Mouse (Mus musculus): ENCODE measurements around the gene Cltrn. TPM values are rescaled to one million over a fixed set of nuclear protein-coding genes. Genes with fewer than 3 reads are reported as not detected.

Gene Cltrn
- total and polyA plus RNA-seq, 3 experiments: 0.12 to 0.13 TPM; not detected in 1

- no peaks in the 10 kb centered on the region for H3K27me3 ChIP-seq (ENCODE audit: control insufficient read depth in 1 of 2, insufficient read depth in 2 of 2, low read length in 2 of 2)
- TF ChIP-seq NELFE (IDR thresholded peaks at IDR 0.05; ENCODE audit: low read depth, low read length) (no peak), E2F4 (IDR thresholded peaks at IDR 0.05; ENCODE audit: borderline replicate concordance, low read depth, low read length) (no peak), POLR2AphosphoS5 (IDR thresholded peaks at IDR 0.05; ENCODE audit: borderline replicate concordance, low read depth, low read length) (no peak), MEF2A (IDR thresholded peaks at IDR 0.05; ENCODE audit: extremely low read depth, insufficient replicate concordance, low read depth, low read length, poor library complexity, severe bottlenecking) (no peak)
- no peak for DNase-seq (ENCODE audit: low read depth, low spot score)
Measured at GRCm38 (mm10) chrX:164152703-164153102, 64.1 kb downstream of the Cltrn start.

DNA sequence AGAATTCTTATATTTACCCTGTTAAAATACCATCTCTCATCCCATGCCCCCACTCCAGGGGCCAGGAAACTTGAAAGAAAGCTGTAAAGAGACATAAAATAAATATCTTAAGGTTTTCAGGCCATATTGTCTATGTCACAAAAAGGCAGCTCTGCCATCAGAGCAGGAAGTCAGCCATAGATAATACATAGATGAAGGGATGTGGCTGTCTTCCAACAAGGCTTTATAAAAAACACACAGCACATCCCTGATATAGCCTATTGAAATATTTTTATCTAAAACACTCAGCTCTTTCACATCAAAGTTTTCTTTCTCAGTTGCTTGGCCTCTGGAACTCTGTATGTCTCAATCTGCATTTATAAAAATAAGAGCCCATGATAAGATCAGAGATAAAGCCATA is 65.0 kb downstream of the Cltrn start:
- Histone ChIP-seq H3K9me3 (replicated peaks; ENCODE audit: insufficient read depth, low read length) (no peaks in the 10 kb centered on the region), H3K79me2 (ENCODE audit: control insufficient read depth, insufficient read depth, low read length, poor library complexity) (no peaks in the 10 kb centered on the region), H3K9ac (ENCODE audit: control insufficient read depth, low read depth, low read length, poor library complexity, severe bottlenecking) (no peak overlapping the region), H3K4me3 (ENCODE audit: control insufficient read depth in 1 of 2, insufficient read depth in 1 of 2, low read depth in 2 of 2, low read length in 2 of 2) (no peak overlapping the region), H3K36me3 (ENCODE audit: control insufficient read depth in 1 of 2, insufficient read depth in 2 of 2, low read length in 2 of 2) (peaks cover 0 to 14% of the 10 kb centered on the region in 2 experiments; a peak in 2 of 4 replicates), H3K27ac (ENCODE audit: control insufficient read depth, low read depth, low read length) (no peak overlapping the region), H3K4me1 (ENCODE audit: control insufficient read depth in 1 of 2, insufficient read depth in 2 of 2, low read length in 2 of 2) (peaks cover 3 to 17% of the 10 kb centered on the region in 2 experiments; a peak in 3 of 4 replicates), H3K27me3 (ENCODE audit: control insufficient read depth in 1 of 2, insufficient read depth in 2 of 2, low read length in 2 of 2) (no peaks in the 10 kb centered on the region)
- DNase-seq (ENCODE audit: low read depth, low spot score): peak; percentile 65
- TF ChIP-seq CHD2 (IDR thresholded peaks at IDR 0.05; ENCODE audit: low read length) (no peak), USF2 (IDR thresholded peaks at IDR 0.05; ENCODE audit: borderline replicate concordance in 1 of 2, insufficient read depth in 1 of 2, low read depth in 1 of 2, low read length in 2 of 2) (no peak), BHLHE40 (IDR thresholded peaks at IDR 0.05; ENCODE audit: borderline replicate concordance, low read depth, low read length) (no peak), CHD1 (IDR thresholded peaks at IDR 0.05; ENCODE audit: low read depth, low read length) (no peak), SIN3A (IDR thresholded peaks at IDR 0.05; ENCODE audit: low read length) (peak; percentile 39; the same call in 1 of the 2 replicates), TAL1 (IDR thresholded peaks at IDR 0.05; ENCODE audit: low read length) (no peak), MAFK (IDR thresholded peaks at IDR 0.05; ENCODE audit: borderline replicate concordance, low read depth, low read length) (no peak), POLR2AphosphoS5 (IDR thresholded peaks at IDR 0.05; ENCODE audit: borderline replicate concordance, low read depth, low read length) (no peak), EP300 (IDR thresholded peaks at IDR 0.05; ENCODE audit: low read depth in 1 of 2, low read length in 2 of 2) (peak; percentile 75 to 87), RCOR1 (IDR thresholded peaks at IDR 0.05; ENCODE audit: low read depth, low read length) (peak; percentile 81), TBP (IDR thresholded peaks at IDR 0.05; ENCODE audit: low read depth, low read length) (no peak), GATA1 (IDR thresholded peaks at IDR 0.05; ENCODE audit: low read depth, low read length) (peak; percentile 72), HCFC1 (IDR thresholded peaks at IDR 0.05; ENCODE audit: low read depth, low read length) (no peak), ZNF384 (IDR thresholded peaks at IDR 0.05; ENCODE audit: low read depth, low read length) (peak; percentile 81), NELFE (IDR thresholded peaks at IDR 0.05; ENCODE audit: low read depth, low read length) (no peak), ZC3H11A (IDR thresholded peaks at IDR 0.05; ENCODE audit: low read depth, low read length) (no peak), MEF2A (IDR thresholded peaks at IDR 0.05; ENCODE audit: extremely low read depth, insufficient replicate concordance, low read depth, low read length, poor library complexity, severe bottlenecking) (peak; percentile 70; the same call in 1 of the 2 replicates), NRF1 (IDR thresholded peaks at IDR 0.05; ENCODE audit: insufficient read depth, low read depth, low read length, poor library complexity, severe bottlenecking) (no peak), UBTF (IDR thresholded peaks at IDR 0.05; ENCODE audit: borderline replicate concordance, insufficient read depth, low read depth, low read length) (no peak), POLR2A (IDR thresholded peaks at IDR 0.05; ENCODE audit: control insufficient read depth in 1 of 2, insufficient read depth in 1 of 2, low read depth in 1 of 2, low read length in 2 of 2, poor library complexity in 1 of 2) (no peak), KAT2A (conservative IDR thresholded peaks at IDR 0.05; ENCODE audit: low read depth, low read length) (peak; percentile 27; the same call in 1 of the 2 replicates), MAZ (IDR thresholded peaks at IDR 0.05; ENCODE audit: low read depth, low read length) (no peak), ELF1 (IDR thresholded peaks at IDR 0.05; ENCODE audit: low read depth, low read length) (peak; percentile 49; the same call in 1 of the 2 replicates), MXI1 (IDR thresholded peaks at IDR 0.05; ENCODE audit: low read depth, low read length) (no peak), TCF12 (IDR thresholded peaks at IDR 0.05; ENCODE audit: low read depth, low read length) (peak; percentile 76), ZKSCAN1 (IDR thresholded peaks at IDR 0.05; ENCODE audit: low read depth, low read length) (no peak; the same call in 1 of the 2 replicates), ETS1 (IDR thresholded peaks at IDR 0.05; ENCODE audit: low read depth, low read length) (peak; percentile 77), GABPA (IDR thresholded peaks at IDR 0.05; ENCODE audit: low read depth, low read length) (no peak), RAD21 (IDR thresholded peaks at IDR 0.05; ENCODE audit: low read depth, low read length) (no peak)

More at GRCm38 (mm10) chrX:164152703-164153102, 64.1 kb downstream of the Cltrn start:
- peaks cover 0 to 14% of the 10 kb centered on the region in 2 experiments; a peak in 2 of 4 replicates for H3K36me3 ChIP-seq (ENCODE audit: control insufficient read depth in 1 of 2, insufficient read depth in 2 of 2, low read length in 2 of 2)
- H3K9me3 ChIP-seq (replicated peaks; ENCODE audit: insufficient read depth, low read length): no peaks in the 10 kb centered on the region
- H3K27ac ChIP-seq (ENCODE audit: control insufficient read depth, low read depth, low read length): no peak overlapping the region
- H3K9ac ChIP-seq (ENCODE audit: control insufficient read depth, low read depth, low read length, poor library complexity, severe bottlenecking): no peak overlapping the region
- no peak overlapping the region for H3K4me3 ChIP-seq (ENCODE audit: control insufficient read depth in 1 of 2, insufficient read depth in 1 of 2, low read depth in 2 of 2, low read length in 2 of 2)
- H3K4me1 ChIP-seq (ENCODE audit: control insufficient read depth in 1 of 2, insufficient read depth in 2 of 2, low read length in 2 of 2): peaks cover 3 to 17% of the 10 kb centered on the region in 2 experiments; a peak in 3 of 4 replicates
- no peaks in the 10 kb centered on the region for H3K79me2 ChIP-seq (ENCODE audit: control insufficient read depth, insufficient read depth, low read length, poor library complexity)
